Mouse (Mus musculus): Measurements from ENCODE around the gene Tmbim4. TPM values are rescaled to one million over a fixed set of nuclear protein-coding genes. Genes with fewer than 3 reads are reported as not detected.

Gene Tmbim4
- 10 to 100 TPM; 58.4 to 63.3 TPM for total RNA-seq (2021)
- long read RNA-seq, transcript Tmbim4-201 (7 exons, 904 nt): major isoform, 34 of 37 reads
- long read RNA-seq, partial matches to known transcripts: 0 of 37 reads
- long read RNA-seq, other reads (novel, unspliced or antisense): 2 of 37 reads

- peak in 1 of 2 experiments; percentile 13 for DNase-seq (ENCODE audit: low spot score in 2 of 2)
Observed at GRCm38 (mm10) chr10:120201131-120201921, at the start of gene Tmbim4. TSS of gene Tmbim4 (plus strand) at chr10:120201590.

GRCm38 (mm10) chr10:120151672-120152071 is 49.7 kb upstream of the Tmbim4 start:
- no peak for DNase-seq (ENCODE audit: low spot score in 2 of 2)

DNA sequence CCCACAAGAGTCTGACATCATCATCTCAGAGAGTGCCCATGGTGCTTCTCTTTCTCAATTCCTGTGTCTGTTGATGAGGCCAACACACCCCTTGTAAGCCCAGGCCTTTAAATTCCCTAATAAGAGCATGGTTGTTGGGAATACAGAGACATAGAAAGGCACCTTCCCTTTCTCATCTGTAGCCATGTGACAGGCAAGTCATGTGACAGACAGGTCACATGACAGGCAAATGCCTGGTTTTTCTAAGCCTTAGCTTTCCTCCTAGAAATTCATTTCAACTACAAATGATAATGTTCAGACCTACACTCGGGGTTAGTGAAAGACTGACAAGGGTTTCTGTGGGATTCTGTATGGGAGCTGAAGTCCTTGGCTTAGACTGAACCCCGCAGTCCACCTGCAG is 47.5 kb upstream of the Tmbim4 start:
- no peak for DNase-seq (ENCODE audit: low spot score in 2 of 2)

DNA sequence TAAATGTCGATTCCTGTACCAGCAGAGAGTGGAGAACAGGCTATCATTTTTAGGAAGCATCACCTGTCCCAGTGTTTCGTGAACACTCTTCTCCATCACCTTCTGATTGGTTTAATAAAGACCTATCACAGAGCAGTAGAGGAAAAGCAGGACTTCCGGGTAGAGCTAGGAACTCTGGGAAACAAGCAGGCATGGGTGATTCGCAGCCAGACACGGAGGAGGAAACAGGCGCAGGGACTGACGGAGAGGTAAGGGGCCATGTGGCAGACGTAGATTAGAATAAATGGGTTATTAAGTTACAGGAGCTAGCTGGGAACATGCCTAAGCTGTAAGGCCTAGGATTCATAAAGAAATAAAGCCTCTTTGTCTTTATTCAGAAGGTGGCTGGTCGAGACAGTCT is 40.9 kb upstream of the Tmbim4 start:
- no peak for DNase-seq (ENCODE audit: low spot score in 2 of 2)

- DNase-seq (ENCODE audit: low spot score in 2 of 2): no peak
Observed at GRCm38 (mm10) chr10:120162840-120163239, 38.5 kb upstream of the Tmbim4 start.

GRCm38 (mm10) chr10:120163490-120163889 is 37.9 kb upstream of the Tmbim4 start:
- no peak for DNase-seq (ENCODE audit: low spot score in 2 of 2)

DNA sequence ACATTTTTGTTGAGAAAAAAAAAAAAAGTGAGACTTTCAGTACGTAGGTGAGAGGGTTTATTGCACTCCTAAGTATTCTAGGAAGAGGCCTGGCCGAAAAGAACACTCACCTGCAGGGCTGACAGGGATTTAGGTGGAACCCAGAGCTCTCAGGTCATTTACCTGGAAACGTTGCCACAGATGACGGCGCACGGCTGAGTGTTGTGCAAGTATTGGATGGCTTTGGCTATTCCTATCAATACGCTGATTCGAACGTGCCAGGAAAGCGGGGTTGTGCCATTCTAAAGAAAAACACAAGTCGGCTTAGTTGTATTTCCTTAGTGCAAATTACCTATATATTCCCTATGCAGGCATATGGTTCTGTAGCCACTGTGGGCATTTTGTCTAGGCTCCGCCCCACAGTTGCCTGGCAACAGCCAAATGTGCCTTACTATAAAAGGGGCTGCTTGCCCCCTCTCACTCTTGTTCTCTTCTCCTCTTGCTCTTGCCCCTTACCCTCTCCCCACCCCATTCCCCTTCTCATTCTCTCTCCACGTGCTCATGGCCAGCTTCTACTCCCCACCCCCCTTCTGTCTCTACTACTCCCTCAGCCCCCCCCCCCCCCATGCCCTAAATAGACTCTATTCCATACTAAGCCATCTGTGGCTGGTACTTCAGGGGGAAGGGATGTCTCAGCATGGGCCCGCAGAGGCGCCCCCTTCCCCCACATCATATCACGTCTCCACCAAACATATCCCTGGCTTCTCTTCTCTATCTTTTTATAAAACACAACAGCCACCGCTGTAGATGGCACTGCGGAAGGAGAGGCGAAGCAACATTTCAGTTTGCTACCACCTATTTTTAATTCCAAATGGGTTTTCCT is 36.2 kb upstream of the Tmbim4 start:
- no peak for DNase-seq (ENCODE audit: low spot score in 2 of 2)

DNA sequence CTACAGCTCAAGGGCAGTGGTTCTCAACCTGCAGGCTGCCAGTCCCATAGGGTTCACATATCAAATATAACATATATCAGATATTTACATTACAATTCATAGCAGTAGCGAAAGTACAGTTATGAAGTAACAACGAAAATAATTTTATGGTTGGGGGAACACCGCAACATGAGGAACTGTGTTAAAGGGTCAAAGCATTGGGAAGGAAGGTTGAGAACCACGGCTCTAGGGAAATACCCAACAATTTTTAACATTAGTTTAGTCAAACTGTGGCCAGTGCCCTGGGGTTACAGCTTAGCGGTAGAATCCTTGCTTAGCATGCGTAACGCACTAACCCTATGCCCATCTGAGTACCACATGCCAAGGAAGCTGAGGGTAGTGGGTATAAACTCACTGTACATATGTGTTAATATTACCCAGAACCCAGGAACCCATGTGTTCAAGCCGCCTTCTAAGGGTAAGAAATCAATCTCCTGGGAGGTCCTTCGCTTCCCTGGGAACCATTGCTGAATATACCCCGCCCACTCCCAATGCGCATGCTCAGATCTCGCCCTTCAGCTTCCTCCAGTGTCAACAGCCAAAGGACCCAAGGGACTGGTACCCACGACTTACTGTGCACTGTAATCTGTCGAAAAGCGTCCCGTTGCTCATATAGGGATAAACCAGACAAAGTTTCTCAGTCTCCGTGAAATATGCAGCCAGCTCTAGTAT is 35.4 kb upstream of the Tmbim4 start:
- DNase-seq (ENCODE audit: low spot score in 2 of 2): no peak

- no peak for DNase-seq (ENCODE audit: low spot score in 2 of 2)
Observed at GRCm38 (mm10) chr10:120168070-120168469, 33.3 kb upstream of the Tmbim4 start.

- no peak for DNase-seq (ENCODE audit: low spot score in 2 of 2)
Observed at GRCm38 (mm10) chr10:120169064-120169463, 32.3 kb upstream of the Tmbim4 start.

DNA sequence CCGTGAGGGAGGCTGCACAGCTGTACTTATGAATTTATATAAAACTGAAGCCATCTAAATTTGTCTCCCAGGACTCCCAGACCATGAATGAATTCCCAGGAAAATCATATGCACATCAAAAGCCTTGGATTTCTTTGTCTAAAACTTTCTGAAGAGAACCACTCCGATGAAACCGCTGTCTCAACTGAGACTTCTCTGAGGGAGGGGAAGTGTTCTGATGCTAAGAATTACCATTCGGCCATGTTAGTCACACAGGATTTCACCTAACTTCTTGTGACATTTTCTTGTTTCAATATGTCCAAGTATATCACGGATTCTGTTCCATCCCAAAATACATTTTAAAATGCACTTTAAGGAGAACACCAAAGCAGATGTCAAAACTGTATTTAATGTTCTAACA is 31.5 kb upstream of the Tmbim4 start:
- no peak for DNase-seq (ENCODE audit: low spot score in 2 of 2)

- DNase-seq (ENCODE audit: low spot score in 2 of 2): no peak
Observed at GRCm38 (mm10) chr10:120170277-120170676, 31.1 kb upstream of the Tmbim4 start.

- no peak for DNase-seq (ENCODE audit: low spot score in 2 of 2)
Observed at GRCm38 (mm10) chr10:120171340-120171739, 30.1 kb upstream of the Tmbim4 start.

DNA sequence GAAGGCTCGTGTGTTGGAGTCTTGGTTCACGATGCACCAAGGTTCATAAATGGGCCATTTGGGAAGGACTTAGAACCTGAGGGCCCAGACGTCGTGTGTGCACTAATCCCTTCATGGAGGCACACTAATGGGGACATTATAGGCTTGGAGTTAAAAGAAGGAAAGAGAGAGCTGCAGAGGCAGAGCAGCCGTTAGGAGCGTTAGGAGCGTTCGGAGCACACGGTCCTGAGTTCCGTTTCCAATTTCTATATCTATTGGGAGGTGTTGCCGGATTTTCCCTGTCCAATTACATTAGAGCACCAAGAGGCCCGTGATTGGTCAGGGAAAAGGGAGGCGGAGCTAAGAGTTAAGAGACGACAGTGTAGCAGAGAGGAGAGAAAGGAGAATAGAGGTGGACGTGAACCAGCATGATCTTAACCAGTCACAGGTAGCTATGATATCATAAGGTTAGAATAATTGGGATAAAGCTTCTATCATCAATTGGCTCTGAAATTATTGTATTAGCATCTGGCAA is 27.1 kb upstream of the Tmbim4 start:
- DNase-seq (ENCODE audit: low spot score in 2 of 2): no peak

DNA sequence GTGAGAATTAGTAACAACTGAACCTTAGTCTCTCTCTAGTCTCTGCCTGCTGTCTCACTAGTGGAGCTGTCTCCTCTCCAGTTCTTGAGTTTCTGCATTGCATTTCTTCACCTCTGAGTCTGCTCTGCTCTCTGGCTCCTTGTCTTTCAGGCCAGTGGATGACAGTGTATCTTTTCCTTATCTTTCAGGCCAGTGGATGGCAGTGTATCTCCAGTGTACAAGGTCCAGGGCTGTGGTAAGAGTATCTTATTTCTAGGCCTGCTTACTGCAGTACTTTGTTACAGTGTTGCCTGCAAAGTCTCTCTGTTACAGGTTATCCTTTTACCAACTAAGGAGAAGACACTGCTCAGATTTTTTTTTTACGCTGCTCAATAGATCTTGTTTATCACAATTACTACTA is 18.5 kb upstream of the Tmbim4 start:
- DNase-seq (ENCODE audit: low spot score in 2 of 2): no peak

DNA sequence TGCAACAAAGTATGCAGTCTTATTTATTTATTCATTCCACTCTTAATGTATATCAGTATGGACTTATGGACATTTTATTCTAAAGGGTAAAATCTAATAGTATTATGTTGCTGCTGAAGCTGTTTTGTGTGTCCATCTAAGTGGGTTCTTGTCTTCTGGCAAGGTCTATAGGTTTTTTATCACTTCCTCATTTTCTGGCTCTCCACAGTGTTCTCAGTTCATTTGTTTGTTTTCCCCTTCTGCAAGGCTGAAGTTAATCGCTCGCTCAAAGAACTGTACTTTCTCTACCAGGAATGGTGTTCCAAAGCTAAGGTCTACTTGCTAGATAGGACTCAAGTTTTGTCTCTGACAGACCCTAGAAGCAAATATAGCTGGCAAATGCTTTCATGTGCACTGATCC is 18.0 kb upstream of the Tmbim4 start:
- DNase-seq (ENCODE audit: low spot score in 2 of 2): no peak

GRCm38 (mm10) chr10:120188513-120188912 is 12.9 kb upstream of the Tmbim4 start:
- no peak for DNase-seq (ENCODE audit: low spot score in 2 of 2)

- no peak for DNase-seq (ENCODE audit: low spot score in 2 of 2)
Observed at GRCm38 (mm10) chr10:120189276-120189675, 12.1 kb upstream of the Tmbim4 start.

GRCm38 (mm10) chr10:120189782-120190181 is 11.6 kb upstream of the Tmbim4 start:
- DNase-seq (ENCODE audit: low spot score in 2 of 2): no peak

DNA sequence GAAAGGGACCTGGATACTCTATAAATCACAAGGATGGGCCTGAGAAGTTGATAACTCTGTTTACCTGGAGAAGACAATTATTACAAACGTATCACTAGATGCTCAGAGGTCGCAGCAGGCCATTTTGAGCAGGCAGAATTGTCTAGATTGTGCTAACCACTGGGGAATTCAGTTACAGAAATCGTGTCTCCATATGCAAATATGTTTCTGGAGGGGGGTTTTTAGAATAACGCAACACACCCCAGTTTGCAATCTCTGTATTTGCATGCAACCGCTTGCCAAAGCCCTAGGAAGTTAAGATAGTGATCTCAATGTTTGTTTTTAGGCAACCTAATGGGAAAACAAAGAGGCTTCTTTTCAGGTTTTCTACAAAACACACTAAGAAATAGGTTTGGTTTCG is 10.2 kb upstream of the Tmbim4 start:
- DNase-seq (ENCODE audit: low spot score in 2 of 2): no peak

DNA sequence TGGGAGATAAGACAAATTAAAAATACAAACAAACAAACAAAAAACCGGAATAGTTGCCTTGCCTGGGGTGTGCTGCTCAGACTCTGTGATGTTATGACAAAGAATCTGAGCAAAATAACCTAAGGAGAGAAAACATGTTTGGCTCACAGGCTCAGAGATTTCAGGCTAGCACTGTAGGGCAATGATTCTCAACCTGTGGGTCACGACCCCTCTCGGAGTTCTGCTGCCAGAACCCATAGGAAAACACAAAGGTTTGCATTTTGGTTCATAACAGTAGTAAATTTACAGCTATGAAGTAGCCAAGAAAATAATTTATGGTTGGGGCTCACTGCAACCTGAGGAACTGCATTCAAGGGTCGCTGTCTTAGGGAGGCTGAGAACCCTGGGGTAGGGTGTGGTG is 9.1 kb upstream of the Tmbim4 start:
- no peak for DNase-seq (ENCODE audit: low spot score in 2 of 2)

Data from layer of hippocampus, adult 18-20 months (tissue).